Mouse (Mus musculus): ENCODE results near the gene Det1. TPM values are rescaled to one million over a fixed set of nuclear protein-coding genes. Genes with fewer than 3 reads are reported as not detected.

Gene Det1
- polyA plus RNA-seq (2015; fragmentation: Nextera tagmentation; extraction: Ambion mirVana): 21.0 and 22.2 TPM in 2 replicates

- under 1% methylated on average over 54 of the region's 54 CpGs for WGBS
- peaks cover 11% of the 10 kb centered on the region for H3K4me1 ChIP-seq
- no peaks in the 10 kb centered on the region for H3K27me3 ChIP-seq
- H3K9me3 ChIP-seq: no peaks in the 10 kb centered on the region
- H3K4me3 ChIP-seq: peak within 1 kb of the TSS; percentile 75
- H3K27ac ChIP-seq: peak within 1 kb of the TSS; percentile 58; the same call in 1 of the 2 replicates
- peak; percentile 95 for ATAC-seq (ENCODE audit: low FRiP score, low read depth)
- peak within 1 kb of the TSS; percentile 72 for H3K4me2 ChIP-seq (replicated peaks)
- peaks cover 22% of the 10 kb centered on the region for H3K36me3 ChIP-seq
- peak within 1 kb of the TSS; percentile 86 for H3K9ac ChIP-seq
Measured at GRCm38 (mm10) chr7:78846737-78847434, at the start of gene Det1. TSS of gene Det1 (minus strand) at chr7:78847263.

GRCm38 (mm10) chr7:78895653-78896333 is 48.7 kb upstream of the Det1 start, which contains the start of gene Aen:
TSS of gene Aen (plus strand) at chr7:78895854.
- H3K9me3 ChIP-seq: no peaks in the 10 kb centered on the region
- H3K4me1 ChIP-seq: peaks cover 20% of the 10 kb centered on the region
- WGBS: 2% methylated on average over 53 of the region's 53 CpGs
- peak within 1 kb of the TSS; percentile 90 for H3K4me3 ChIP-seq
- H3K27me3 ChIP-seq: no peaks in the 10 kb centered on the region
- H3K4me2 ChIP-seq (replicated peaks): peak within 1 kb of the TSS; percentile 92
- H3K27ac ChIP-seq: no peak within 1 kb of the TSS; the same call in 1 of the 2 replicates
- H3K9ac ChIP-seq: peak within 1 kb of the TSS; percentile 79
- peak; percentile 98 for ATAC-seq (ENCODE audit: low FRiP score, low read depth)
- peaks cover 3% of the 10 kb centered on the region for H3K36me3 ChIP-seq

GRCm38 (mm10) chr7:78895021-78895652 is 48.1 kb upstream of the Det1 start:
- 53% methylated on average over 13 of the region's 13 CpGs for WGBS
- H3K4me2 ChIP-seq (replicated peaks): peak overlapping the region; percentile 92
- peak overlapping the region; percentile 62 for H3K9ac ChIP-seq
- peaks cover 5% of the 10 kb centered on the region for H3K27me3 ChIP-seq
- H3K4me1 ChIP-seq: peaks cover 20% of the 10 kb centered on the region
- H3K9me3 ChIP-seq: no peaks in the 10 kb centered on the region
- H3K4me3 ChIP-seq: peak overlapping the region; percentile 90
- no peak overlapping the region; the same call in 1 of the 2 replicates for H3K27ac ChIP-seq
- no peak for ATAC-seq (ENCODE audit: low FRiP score, low read depth)
- H3K36me3 ChIP-seq: peaks cover 3% of the 10 kb centered on the region

GRCm38 (mm10) chr7:78893917-78894316 is 46.9 kb upstream of the Det1 start:
- 91% methylated on average over 10 of the region's 10 CpGs for WGBS
- no peak overlapping the region for H3K27ac ChIP-seq
- peaks cover 13% of the 10 kb centered on the region for H3K27me3 ChIP-seq
- peaks cover 20% of the 10 kb centered on the region for H3K4me1 ChIP-seq
- no peak overlapping the region for H3K4me2 ChIP-seq (replicated peaks)
- no peaks in the 10 kb centered on the region for H3K9me3 ChIP-seq
- no peak for ATAC-seq (ENCODE audit: low FRiP score, low read depth)
- H3K4me3 ChIP-seq: no peak overlapping the region
- H3K36me3 ChIP-seq: peaks cover 3% of the 10 kb centered on the region
- H3K9ac ChIP-seq: no peak overlapping the region

- Histone ChIP-seq H3K9me3 (no peaks in the 10 kb centered on the region), H3K4me3 (no peak overlapping the region), H3K4me2 (replicated peaks) (no peak overlapping the region), H3K36me3 (no peaks in the 10 kb centered on the region), H3K27ac (no peak overlapping the region), H3K27me3 (peaks cover 37% of the 10 kb centered on the region), H3K4me1 (peaks cover 7% of the 10 kb centered on the region; the same call in 1 of the 2 replicates), H3K9ac (no peak overlapping the region)
- ATAC-seq (ENCODE audit: low FRiP score, low read depth): peak; percentile 37; the same call in 1 of the 2 replicates
- WGBS: 2% methylated on average over 16 of the region's 16 CpGs
Measured at GRCm38 (mm10) chr7:78890641-78891040, 43.6 kb upstream of the Det1 start.

GRCm38 (mm10) chr7:78887431-78887842 is 40.4 kb upstream of the Det1 start:
- Histone ChIP-seq H3K4me3 (no peak overlapping the region), H3K36me3 (no peaks in the 10 kb centered on the region), H3K4me2 (replicated peaks) (no peak overlapping the region; the same call in 1 of the 2 replicates), H3K4me1 (peaks cover 17% of the 10 kb centered on the region), H3K9me3 (no peaks in the 10 kb centered on the region), H3K27me3 (peaks cover 68% of the 10 kb centered on the region), H3K9ac (no peak overlapping the region), H3K27ac (no peak overlapping the region)
- 11% methylated on average over 9 of the region's 9 CpGs for WGBS
- no peak for ATAC-seq (ENCODE audit: low FRiP score, low read depth)

- Histone ChIP-seq H3K4me3 (no peak overlapping the region), H3K27me3 (peaks cover 77% of the 10 kb centered on the region), H3K4me1 (peaks cover 22% of the 10 kb centered on the region), H3K27ac (no peak overlapping the region), H3K4me2 (replicated peaks) (no peak overlapping the region), H3K9me3 (no peaks in the 10 kb centered on the region), H3K36me3 (no peaks in the 10 kb centered on the region), H3K9ac (no peak overlapping the region)
- ATAC-seq (ENCODE audit: low FRiP score, low read depth): no peak
- 74% methylated on average over 4 of the region's 4 CpGs for WGBS
Measured at GRCm38 (mm10) chr7:78886496-78886895, 39.4 kb upstream of the Det1 start.

GRCm38 (mm10) chr7:78885404-78885803 is 38.3 kb upstream of the Det1 start:
- H3K4me3 ChIP-seq: no peak overlapping the region
- no peak overlapping the region for H3K27ac ChIP-seq
- WGBS: 86% methylated on average over 5 of the region's 5 CpGs
- H3K36me3 ChIP-seq: no peaks in the 10 kb centered on the region
- no peaks in the 10 kb centered on the region for H3K9me3 ChIP-seq
- no peak for ATAC-seq (ENCODE audit: low FRiP score, low read depth)
- no peak overlapping the region for H3K9ac ChIP-seq
- H3K27me3 ChIP-seq: peaks cover 84% of the 10 kb centered on the region
- H3K4me1 ChIP-seq: peaks cover 22% of the 10 kb centered on the region
- no peak overlapping the region for H3K4me2 ChIP-seq (replicated peaks)

GRCm38 (mm10) chr7:78884139-78884538 is 37.1 kb upstream of the Det1 start:
- peaks cover 84% of the 10 kb centered on the region for H3K27me3 ChIP-seq
- no peaks in the 10 kb centered on the region for H3K9me3 ChIP-seq
- no peak overlapping the region for H3K9ac ChIP-seq
- no peak overlapping the region for H3K4me3 ChIP-seq
- no peaks in the 10 kb centered on the region for H3K36me3 ChIP-seq
- H3K27ac ChIP-seq: no peak overlapping the region
- 13% methylated on average over 6 of the region's 6 CpGs for WGBS
- no peak for ATAC-seq (ENCODE audit: low FRiP score, low read depth)
- H3K4me2 ChIP-seq (replicated peaks): no peak overlapping the region
- H3K4me1 ChIP-seq: peaks cover 22% of the 10 kb centered on the region

GRCm38 (mm10) chr7:78883726-78884060 is 36.6 kb upstream of the Det1 start:
- Histone ChIP-seq H3K4me3 (no peak overlapping the region), H3K9ac (no peak overlapping the region), H3K27me3 (peaks cover 83% of the 10 kb centered on the region), H3K27ac (no peak overlapping the region), H3K4me2 (replicated peaks) (peak overlapping the region; percentile 66), H3K36me3 (no peaks in the 10 kb centered on the region), H3K9me3 (no peaks in the 10 kb centered on the region), H3K4me1 (peaks cover 22% of the 10 kb centered on the region)
- ATAC-seq (ENCODE audit: low FRiP score, low read depth): no peak
- 10% methylated on average over 8 of the region's 8 CpGs for WGBS

GRCm38 (mm10) chr7:78883016-78883725 is 36.1 kb upstream of the Det1 start:
- Histone ChIP-seq H3K27ac (no peak overlapping the region), H3K27me3 (peaks cover 78% of the 10 kb centered on the region), H3K4me1 (peaks cover 22% of the 10 kb centered on the region), H3K9ac (no peak overlapping the region), H3K4me3 (peak overlapping the region; percentile 37), H3K4me2 (replicated peaks) (peak overlapping the region; percentile 66), H3K36me3 (no peaks in the 10 kb centered on the region), H3K9me3 (no peaks in the 10 kb centered on the region)
- no peak for ATAC-seq (ENCODE audit: low FRiP score, low read depth)
- 3% methylated on average over 34 of the region's 34 CpGs for WGBS
